Comparison of ENCODE assay signal across 27 mouse cellular contexts in genomic region chr16:23175956-23176355, GRCm38 (mm10). TPM values are rescaled to one million over a fixed set of nuclear protein-coding genes. Genes with fewer than 3 reads are reported as not detected.
DNase-seq lines count a peak whose midpoint lies in the region; ATAC-seq and TF ChIP-seq lines count a peak whose summit lies in the region.
"Had no signal": no experiment of that assay in that cellular context is flagged by ENCODE, and none has a peak within 500 bp of the region (broad histone marks: within the 10 kb centered on the region; RNA-seq: fewer than 3 reads in every experiment).

No protein-coding gene starts in this region.

- H3K27ac ChIP-seq in heart, adult 2 months = 0 out of 2 replicates have a peak overlapping the region, but pooled peaks have one; percentile 16
- no peak overlapping the region for H3K27ac ChIP-seq in heart, embryonic 11.5 days (ENCODE audit: low read depth, low read length)
- H3K27ac ChIP-seq in liver, embryonic 16.5 days (ENCODE audit: low read length) = no peak overlapping the region
- H3K27ac ChIP-seq in liver, embryonic 11.5 days (ENCODE audit: low read depth, low read length) = no peak overlapping the region; the same call in 1 of the 2 replicates
- H3K27ac ChIP-seq: forebrain, embryonic 10.5 days; forebrain, embryonic 13.5 days; hindbrain, embryonic 10.5 days; hindbrain, embryonic 13.5 days had no signal

- ATAC-seq in heart, embryonic 11.5 days (replicated peaks; ENCODE audit: insufficient number of reproducible peaks, low FRiP score, low TSS enrichment) = no peak
- ATAC-seq in liver, embryonic 16.5 days (ENCODE audit: low read depth) = 0 out of 2 replicates have a peak, but pooled peaks have one; percentile 27
- ATAC-seq in liver, embryonic 11.5 days (replicated peaks; ENCODE audit: low FRiP score) = no peak
- ATAC-seq in megakaryocyte, adult 5-6 weeks (ENCODE audit: poor library complexity, severe bottlenecking) = no peak
- ATAC-seq: forebrain, embryonic 13.5 days; forebrain, embryonic 16.5 days; hindbrain, embryonic 16.5 days; Patski had no signal

- 28% methylated on average over 3 of the region's 3 CpGs for WGBS in heart, adult 2 months
- WGBS in heart, embryonic 11.5 days (ENCODE audit: insufficient replicate concordance) = 33% methylated on average over 3 of the region's 3 CpGs
- WGBS in liver, embryonic 16.5 days (ENCODE audit: insufficient replicate concordance) = 13% methylated on average over 3 of the region's 3 CpGs
- WGBS in liver, embryonic 11.5 days = 19% methylated on average over 3 of the region's 3 CpGs

- H3K27me3 ChIP-seq in heart, adult 2 months (ENCODE audit: control insufficient read depth, insufficient read depth, low read length) = no peaks in the 10 kb centered on the region
- H3K27me3 ChIP-seq in heart, embryonic 11.5 days (ENCODE audit: control insufficient read depth, insufficient read depth, low read length) = no peaks in the 10 kb centered on the region
- H3K27me3 ChIP-seq in liver, embryonic 16.5 days (ENCODE audit: control insufficient read depth, insufficient read depth, low read depth, low read length) = no peaks in the 10 kb centered on the region
- H3K27me3 ChIP-seq in liver, embryonic 11.5 days (replicated peaks; ENCODE audit: control insufficient read depth, insufficient read depth, low read length) = no peaks in the 10 kb centered on the region
- H3K27me3 ChIP-seq in megakaryocyte, embryonic 14.5 days (replicated peaks) = peaks cover 18% of the 10 kb centered on the region
- H3K27me3 ChIP-seq: CH12.LX; forebrain, embryonic 13.5 days; heart, embryonic 12.5 days; hindbrain, embryonic 13.5 days; Patski had no signal

- no peak overlapping the region for H3K9ac ChIP-seq in heart, adult 2 months (ENCODE audit: low read depth, low read length)
- H3K9ac ChIP-seq in heart, embryonic 11.5 days (ENCODE audit: low read depth, low read length) = no peak overlapping the region
- H3K9ac ChIP-seq in liver, embryonic 16.5 days (ENCODE audit: low read depth, low read length) = no peak overlapping the region
- no peak overlapping the region for H3K9ac ChIP-seq in liver, embryonic 11.5 days (ENCODE audit: low read depth, low read length)
- H3K9ac ChIP-seq: forebrain, embryonic 13.5 days; heart, embryonic 12.5 days; hindbrain, embryonic 13.5 days had no signal

- no peak for TF ChIP-seq POLR2A in heart, adult 2 months (IDR thresholded peaks at IDR 0.05; ENCODE audit: insufficient read depth, low read depth, low read length)

- no peak for TF ChIP-seq EP300 in heart, adult 2 months (IDR thresholded peaks at IDR 0.05; ENCODE audit: insufficient read depth, low read depth, low read length)

- intact Hi-C loops in heart, adult 2 months (cut with DNase I) = no loop called here

- no peak overlapping the region for H3K4me3 ChIP-seq in heart, adult 2 months
- H3K4me3 ChIP-seq in heart, embryonic 11.5 days (ENCODE audit: low read depth, low read length) = no peak overlapping the region
- H3K4me3 ChIP-seq in liver, embryonic 16.5 days (ENCODE audit: low read depth, low read length) = no peak overlapping the region
- H3K4me3 ChIP-seq in liver, embryonic 11.5 days (ENCODE audit: low read depth, low read length) = no peak overlapping the region
- peak overlapping the region; percentile 62 for H3K4me3 ChIP-seq in megakaryocyte, embryonic 14.5 days (replicated peaks)
- H3K4me3 ChIP-seq: forebrain, embryonic 10.5 days; forebrain, embryonic 13.5 days; heart, embryonic 12.5 days; hindbrain, embryonic 10.5 days; hindbrain, embryonic 13.5 days had no signal

- DNase-seq in heart, adult 2 months = no peak
- DNase-seq in liver, embryonic 11.5 days (ENCODE audit: low spot score) = no peak
- DNase-seq: adrenal gland, postnatal 10 days; adrenal gland, postnatal 36 days; B cell, adult 2 months; cerebellum, adult 18-20 months; cerebellum, adult 9-10 months; cerebellum, postnatal 14 days; gastrocnemius, postnatal 10 days; gastrocnemius, postnatal 36 days; heart, postnatal 36 days had no signal

- TF ChIP-seq CTCF in heart, adult 2 months (IDR thresholded peaks at IDR 0.05) = no peak

- H3K4me1 ChIP-seq in heart, adult 2 months (ENCODE audit: control insufficient read depth, insufficient read depth, low read length) = peaks cover 8% of the 10 kb centered on the region
- no peaks in the 10 kb centered on the region for H3K4me1 ChIP-seq in heart, embryonic 11.5 days (ENCODE audit: control insufficient read depth, insufficient read depth, low read length)
- no peaks in the 10 kb centered on the region for H3K4me1 ChIP-seq in liver, embryonic 16.5 days (ENCODE audit: control insufficient read depth, low read depth, low read length)
- H3K4me1 ChIP-seq in liver, embryonic 11.5 days (replicated peaks; ENCODE audit: control insufficient read depth, insufficient read depth, low read length) = no peaks in the 10 kb centered on the region
- peaks cover 23% of the 10 kb centered on the region for H3K4me1 ChIP-seq in megakaryocyte, embryonic 14.5 days
- H3K4me1 ChIP-seq: forebrain, embryonic 10.5 days; forebrain, embryonic 13.5 days; hindbrain, embryonic 10.5 days; hindbrain, embryonic 13.5 days had no signal

- no peaks in the 10 kb centered on the region for H3K9me3 ChIP-seq in heart, embryonic 11.5 days (replicated peaks; ENCODE audit: control insufficient read depth, low read length)
- no peaks in the 10 kb centered on the region for H3K9me3 ChIP-seq in liver, embryonic 16.5 days (replicated peaks; ENCODE audit: control insufficient read depth, low read length)
- H3K9me3 ChIP-seq in liver, embryonic 11.5 days (ENCODE audit: control insufficient read depth, low read length) = no peaks in the 10 kb centered on the region
- H3K9me3 ChIP-seq in megakaryocyte, embryonic 14.5 days = peaks cover 14% of the 10 kb centered on the region
- H3K9me3 ChIP-seq: forebrain, embryonic 13.5 days had no signal

- no peaks in the 10 kb centered on the region for H3K79me2 ChIP-seq in heart, adult 2 months (replicated peaks; ENCODE audit: control insufficient read depth, insufficient read depth, low read length)

- peaks cover 3% of the 10 kb centered on the region for H3K36me3 ChIP-seq in heart, adult 2 months (ENCODE audit: control insufficient read depth, insufficient read depth, low read length)
- no peaks in the 10 kb centered on the region for H3K36me3 ChIP-seq in heart, embryonic 11.5 days (ENCODE audit: control insufficient read depth, insufficient read depth, low read length)
- no peaks in the 10 kb centered on the region for H3K36me3 ChIP-seq in liver, embryonic 16.5 days (ENCODE audit: control insufficient read depth, insufficient read depth)
- no peaks in the 10 kb centered on the region for H3K36me3 ChIP-seq in liver, embryonic 11.5 days (ENCODE audit: control insufficient read depth, insufficient read depth, low read length)
- no peaks in the 10 kb centered on the region for H3K36me3 ChIP-seq in megakaryocyte, embryonic 14.5 days (replicated peaks; ENCODE audit: low read length)
- H3K36me3 ChIP-seq: forebrain, embryonic 10.5 days; G1E; heart, embryonic 12.5 days; hindbrain, embryonic 10.5 days; hindbrain, embryonic 13.5 days had no signal

- H3K4me2 ChIP-seq in heart, embryonic 11.5 days = no peak overlapping the region
- H3K4me2 ChIP-seq in liver, embryonic 16.5 days (ENCODE audit: low read depth, low read length) = no peak overlapping the region
- no peak overlapping the region for H3K4me2 ChIP-seq in liver, embryonic 11.5 days
- H3K4me2 ChIP-seq: forebrain, embryonic 13.5 days; heart, embryonic 12.5 days; hindbrain, embryonic 13.5 days had no signal

RNA-seq across cellular contexts. Expression of gene Adipoq, which starts 29.6 kb away (rescaled TPM):
- total RNA-seq in heart, adult 2 months (2021) = 10 to 100 TPM in 1 of 2 experiments, 1 to 10 TPM in 1; 5.9 to 13.6 TPM
- 26.4 and 52.5 TPM in 2 replicates for polyA plus RNA-seq in heart, adult 2 months (2012; rRNA removed)
- polyA plus RNA-seq in heart, embryonic 11.5 days (2014; fragmentation: Nextera tagmentation; extraction: Ambion mirVana) = 0.16 TPM in 1 of 2 replicates, not detected in the other
- not detected in 2 replicates for polyA plus RNA-seq in liver, embryonic 16.5 days (2015; fragmentation: Nextera tagmentation; extraction: Ambion mirVana)
- polyA plus RNA-seq in liver, embryonic 11.5 days (2014; fragmentation: Nextera tagmentation; extraction: Ambion mirVana) = not detected in 2 replicates
- not detected in 2 replicates for polyA plus RNA-seq in megakaryocyte, embryonic 14.5 days (2012; ENCODE audit: insufficient read depth, low replicate concordance)
- total RNA-seq in megakaryocyte, adult 5-6 weeks (2015) = 0.55 and 0.80 TPM in 2 replicates
- total RNA-seq in megakaryocyte, adult 5-6 weeks (2017) = 0.40 and 1.7 TPM in 2 replicates
- polyA plus RNA-seq: embryonic facial prominence, embryonic 11.5 days; forebrain, embryonic 10.5 days; forebrain, embryonic 13.5 days; forebrain, embryonic 16.5 days; G1E; heart, embryonic 16.5 days; hindbrain, embryonic 10.5 days; hindbrain, embryonic 13.5 days; hindbrain, embryonic 16.5 days; Patski had no signal

RNA-seq across cellular contexts. Expression of gene Rfc4, which starts 48.4 kb away (rescaled TPM):
- 1 to 10 TPM; 6.2 to 7.3 TPM for total RNA-seq in heart, adult 2 months (2021)
- polyA plus RNA-seq in heart, adult 2 months (2012; rRNA removed) = 1.5 and 1.6 TPM in 2 replicates
- polyA plus RNA-seq in heart, embryonic 11.5 days (2014; fragmentation: Nextera tagmentation; extraction: Ambion mirVana) = 106 and 117 TPM in 2 replicates
- 104 and 124 TPM in 2 replicates for polyA plus RNA-seq in liver, embryonic 16.5 days (2015; fragmentation: Nextera tagmentation; extraction: Ambion mirVana)
- 204 and 227 TPM in 2 replicates for polyA plus RNA-seq in liver, embryonic 11.5 days (2014; fragmentation: Nextera tagmentation; extraction: Ambion mirVana)
- 26.5 TPM in 1 of 2 replicates, not detected in the other for polyA plus RNA-seq in megakaryocyte, embryonic 14.5 days (2012; ENCODE audit: insufficient read depth, low replicate concordance)
- 107 and 122 TPM in 2 replicates for total RNA-seq in megakaryocyte, adult 5-6 weeks (2015)
- total RNA-seq in megakaryocyte, adult 5-6 weeks (2017) = 42.3 and 45.5 TPM in 2 replicates

RNA-seq across cellular contexts. Expression of gene St6gal1, which starts 48.6 kb away (rescaled TPM):
- 1 to 10 TPM; 8.4 to 9.9 TPM for total RNA-seq in heart, adult 2 months (2021)
- 6.0 and 9.9 TPM in 2 replicates for polyA plus RNA-seq in heart, adult 2 months (2012; rRNA removed)
- polyA plus RNA-seq in heart, embryonic 11.5 days (2014; fragmentation: Nextera tagmentation; extraction: Ambion mirVana) = 16.3 and 18.5 TPM in 2 replicates
- polyA plus RNA-seq in liver, embryonic 16.5 days (2015; fragmentation: Nextera tagmentation; extraction: Ambion mirVana) = 16.7 and 21.1 TPM in 2 replicates
- polyA plus RNA-seq in liver, embryonic 11.5 days (2014; fragmentation: Nextera tagmentation; extraction: Ambion mirVana) = 16.1 and 18.7 TPM in 2 replicates
- not detected in 2 replicates for polyA plus RNA-seq in megakaryocyte, embryonic 14.5 days (2012; ENCODE audit: insufficient read depth, low replicate concordance)
- 2.4 and 2.8 TPM in 2 replicates for total RNA-seq in megakaryocyte, adult 5-6 weeks (2015)
- 2.3 and 3.3 TPM in 2 replicates for total RNA-seq in megakaryocyte, adult 5-6 weeks (2017)

Comparison
In these comparisons a context has a peak if more than half of its experiments do, and no peak if none do; other contexts are left out.
1. RNA of gene Adipoq, which starts 29.6 kb away (polyA plus RNA-seq): 26.4 to 52.5 TPM in heart, adult 2 months; 0.16 TPM in heart, embryonic 11.5 days, not detected in liver, embryonic 16.5 days, not detected in liver, embryonic 11.5 days and not detected in megakaryocyte, embryonic 14.5 days; every median in the first group is over 10 times any median in the second.